Mouse (Mus musculus) neural tube, embryonic 12.5 days (tissue): ENCODE measurements around the gene Ccnc. TPM values are rescaled to one million over a fixed set of nuclear protein-coding genes. Genes with fewer than 3 reads are reported as not detected.

Experiments used
- ATAC-seq: fragments of 200-750 bp; cut with Nextera tagmentation; 2 replicates; pipeline ENCODE4 v1.8.0; 2017; ENCODE audit warnings: low read depth, mild to moderate bottlenecking, moderate TSS enrichment, moderate library complexity; ENCODE audit not compliant: low FRiP score
- H3K27ac ChIP-seq: fragments of 300-500 bp; sonication (generic); 2 replicates; pipeline ENCODE4 v1.5.1; 2016
- H3K27me3 ChIP-seq: fragments of 300-500 bp; sonication (generic); replicated peaks from 2 replicates; pipeline ENCODE4 v1.6.1; 2016; ENCODE audit warnings: mild to moderate bottlenecking
- H3K36me3 ChIP-seq: fragments of 300-500 bp; sonication (generic); 2 replicates; pipeline ENCODE4 v1.6.1; 2016; ENCODE audit warnings: mild to moderate bottlenecking
- H3K4me1 ChIP-seq: fragments of 300-500 bp; sonication (generic); 2 replicates; pipeline ENCODE4 v1.6.1; 2016
- H3K4me2 ChIP-seq: fragments of 300-500 bp; sonication (generic); replicated peaks from 2 replicates; pipeline ENCODE4 v1.6.1; 2016; ENCODE audit warnings: mild to moderate bottlenecking
- H3K4me3 ChIP-seq: fragments of 300-500 bp; sonication (generic); 2 replicates; pipeline ENCODE4 v1.5.1; 2016
- H3K9ac ChIP-seq: fragments of 300-500 bp; sonication (generic); 2 replicates; pipeline ENCODE4 v1.6.1; 2016; ENCODE audit warnings: mild to moderate bottlenecking
- H3K9me3 ChIP-seq: fragments of 300-500 bp; sonication (generic); 2 replicates; pipeline ENCODE4 v1.6.1; 2016; ENCODE audit warnings: mild to moderate bottlenecking
- WGBS: fragments of 180-500 bp; shearing (Covaris S2); methylation state at CpG from one replicate; pipeline ENCODE4 v1.1.7; 2016; 5-methylcytosine and 5-hydroxymethylcytosine counted together
- polyA plus RNA-seq: library from polyadenylated mRNA; unstranded; fragments of >200 nt; fragmentation: Nextera tagmentation; extraction: Ambion mirVana; gene quantifications from 2 replicates; pipeline ENCODE4 v1.2.1, GENCODE M21; 2016

The Ccnc gene
- 67.9 and 71.8 TPM in 2 replicates for polyA plus RNA-seq

DNA sequence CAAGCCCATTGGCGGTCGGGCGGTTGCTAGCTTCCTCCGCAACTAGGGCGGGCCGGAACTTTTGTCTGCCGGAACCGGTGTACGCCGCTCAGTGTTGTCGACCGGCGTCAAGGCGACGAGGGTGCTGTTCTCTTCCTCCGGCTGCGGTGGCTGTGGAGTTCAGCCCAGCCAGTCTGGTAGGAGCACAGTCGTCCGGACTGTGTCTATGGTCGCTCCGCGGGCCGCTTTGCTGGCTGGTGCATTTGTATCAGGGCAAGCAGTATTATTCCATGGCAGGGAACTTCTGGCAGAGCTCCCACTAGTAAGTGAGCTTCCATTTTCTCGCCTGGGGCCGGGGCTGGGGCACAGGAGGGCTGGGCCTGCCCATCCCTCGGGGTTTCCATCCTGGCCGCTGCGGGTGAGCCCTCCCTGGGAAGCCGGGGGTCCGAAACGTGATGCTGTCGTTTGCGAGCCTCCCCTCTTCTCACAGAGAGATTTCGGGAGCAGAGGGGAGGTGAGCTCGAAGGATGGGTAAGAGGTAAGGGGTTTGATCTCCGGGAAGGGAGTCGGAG, at the start of gene Ccnc:
Ccnc (plus strand) TSS at position 87 of the 551 bp plus-strand sequence.
- H3K9ac ChIP-seq = peak within 1 kb of the TSS; percentile 83
- WGBS = under 1% methylated on average over 37 of the region's 37 CpGs
- H3K4me2 ChIP-seq = peak within 1 kb of the TSS; percentile 66
- H3K36me3 ChIP-seq = peaks cover under 1% of the 10 kb centered on the region; the same call in 1 of the 2 replicates
- peak; percentile 97 for ATAC-seq
- peak within 1 kb of the TSS; percentile 39 for H3K27ac ChIP-seq
- H3K27me3 ChIP-seq = no peaks in the 10 kb centered on the region
- H3K4me3 ChIP-seq = peak within 1 kb of the TSS; percentile 75
- peaks cover 3% of the 10 kb centered on the region for H3K4me1 ChIP-seq
- H3K9me3 ChIP-seq = no peaks in the 10 kb centered on the region

DNA sequence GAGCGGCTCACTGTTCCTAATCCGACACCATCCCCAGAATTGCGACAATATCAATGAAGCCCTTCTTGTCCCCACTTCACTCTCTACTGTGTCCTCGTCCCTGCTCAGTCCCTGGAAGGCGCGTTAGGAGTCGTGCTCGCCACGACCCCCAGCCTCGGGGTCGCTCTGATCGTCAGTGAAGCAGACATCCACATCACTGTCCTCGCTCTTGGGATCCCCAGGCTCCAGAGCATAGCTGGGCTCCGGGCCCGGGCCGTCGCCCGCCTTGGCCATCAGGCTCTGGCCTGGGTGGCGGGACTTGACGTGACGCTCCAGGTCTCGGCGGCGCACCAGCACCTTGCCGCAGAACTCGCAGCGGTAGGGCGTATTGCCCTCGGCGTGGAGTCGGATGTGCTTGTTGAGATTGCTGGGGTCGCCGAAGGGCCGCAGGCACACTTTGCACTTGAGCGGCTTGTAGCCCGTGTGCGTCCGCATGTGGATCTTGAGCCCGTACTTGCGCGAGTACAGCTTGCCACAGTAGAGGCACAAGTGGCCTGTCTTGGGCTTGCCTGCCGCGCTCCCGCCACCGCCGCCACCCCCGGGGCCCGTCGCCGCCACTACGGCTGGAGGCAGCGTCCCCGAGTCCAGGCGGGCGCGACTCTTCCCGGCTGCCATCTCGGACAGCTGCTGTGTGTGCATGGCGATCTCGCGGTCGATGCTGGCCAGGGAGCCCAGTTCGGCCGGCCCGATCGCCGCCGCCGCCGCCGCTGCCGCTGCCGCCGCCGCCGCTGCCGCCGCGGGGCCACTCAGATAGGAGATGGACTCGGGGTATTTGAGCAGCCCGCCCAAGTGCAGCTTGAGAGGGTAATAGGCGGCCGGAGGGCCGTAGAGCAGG, 49.2 kb upstream of the Ccnc start:
- H3K4me1 ChIP-seq = peaks cover 27% of the 10 kb centered on the region
- H3K9me3 ChIP-seq = no peaks in the 10 kb centered on the region
- peaks cover 64% of the 10 kb centered on the region for H3K27me3 ChIP-seq
- peak overlapping the region; percentile 44 for H3K4me3 ChIP-seq
- no peak overlapping the region for H3K27ac ChIP-seq
- 1% methylated on average over 84 of the region's 84 CpGs for WGBS
- H3K36me3 ChIP-seq = no peaks in the 10 kb centered on the region
- peak overlapping the region; percentile 59 for H3K9ac ChIP-seq
- ATAC-seq = peak; percentile 18; the same call in 1 of the 2 replicates
- H3K4me2 ChIP-seq = peak overlapping the region; percentile 72

DNA sequence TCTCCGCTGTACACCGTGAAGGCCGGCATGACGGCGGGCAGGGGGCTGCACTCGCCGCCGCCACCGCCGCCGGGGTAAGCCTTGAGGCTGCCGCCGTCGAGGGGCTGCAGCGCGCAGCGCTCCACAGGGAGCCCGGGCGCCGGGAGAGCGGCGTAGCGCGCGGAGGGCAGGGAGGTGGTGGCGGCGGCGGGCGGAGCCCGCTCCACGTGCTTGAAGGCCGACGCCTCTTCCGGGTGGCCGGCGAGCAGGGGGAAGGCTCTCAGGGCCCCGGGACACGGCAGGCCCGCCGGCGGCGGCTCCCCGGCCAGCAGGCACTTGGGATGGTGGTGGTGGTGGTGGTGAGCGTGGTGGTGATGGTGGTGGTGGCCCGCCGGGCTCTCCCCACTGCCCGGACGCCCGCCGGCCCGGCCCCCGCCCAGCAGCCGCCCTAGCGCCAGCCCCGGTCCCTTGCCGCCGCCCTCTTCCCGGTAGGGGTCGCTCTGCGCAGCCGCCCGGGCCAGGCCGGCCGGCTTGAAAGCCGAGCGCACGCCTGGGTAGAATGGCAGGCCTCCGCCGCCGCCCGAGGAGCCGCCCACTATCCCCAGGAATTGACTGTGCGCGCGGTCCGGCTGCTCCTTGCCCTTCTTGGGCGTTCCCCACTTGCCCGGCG, 48.4 kb upstream of the Ccnc start:
- Histone ChIP-seq H3K9ac (peak overlapping the region; percentile 59), H3K4me1 (peaks cover 26% of the 10 kb centered on the region), H3K4me3 (peak overlapping the region; percentile 44), H3K4me2 (peak overlapping the region; percentile 72), H3K27me3 (peaks cover 67% of the 10 kb centered on the region), H3K9me3 (no peaks in the 10 kb centered on the region), H3K36me3 (no peaks in the 10 kb centered on the region), H3K27ac (peak overlapping the region; percentile 26; the same call in 1 of the 2 replicates)
- under 1% methylated on average over 76 of the region's 79 CpGs for WGBS
- ATAC-seq = peak; percentile 82

DNA sequence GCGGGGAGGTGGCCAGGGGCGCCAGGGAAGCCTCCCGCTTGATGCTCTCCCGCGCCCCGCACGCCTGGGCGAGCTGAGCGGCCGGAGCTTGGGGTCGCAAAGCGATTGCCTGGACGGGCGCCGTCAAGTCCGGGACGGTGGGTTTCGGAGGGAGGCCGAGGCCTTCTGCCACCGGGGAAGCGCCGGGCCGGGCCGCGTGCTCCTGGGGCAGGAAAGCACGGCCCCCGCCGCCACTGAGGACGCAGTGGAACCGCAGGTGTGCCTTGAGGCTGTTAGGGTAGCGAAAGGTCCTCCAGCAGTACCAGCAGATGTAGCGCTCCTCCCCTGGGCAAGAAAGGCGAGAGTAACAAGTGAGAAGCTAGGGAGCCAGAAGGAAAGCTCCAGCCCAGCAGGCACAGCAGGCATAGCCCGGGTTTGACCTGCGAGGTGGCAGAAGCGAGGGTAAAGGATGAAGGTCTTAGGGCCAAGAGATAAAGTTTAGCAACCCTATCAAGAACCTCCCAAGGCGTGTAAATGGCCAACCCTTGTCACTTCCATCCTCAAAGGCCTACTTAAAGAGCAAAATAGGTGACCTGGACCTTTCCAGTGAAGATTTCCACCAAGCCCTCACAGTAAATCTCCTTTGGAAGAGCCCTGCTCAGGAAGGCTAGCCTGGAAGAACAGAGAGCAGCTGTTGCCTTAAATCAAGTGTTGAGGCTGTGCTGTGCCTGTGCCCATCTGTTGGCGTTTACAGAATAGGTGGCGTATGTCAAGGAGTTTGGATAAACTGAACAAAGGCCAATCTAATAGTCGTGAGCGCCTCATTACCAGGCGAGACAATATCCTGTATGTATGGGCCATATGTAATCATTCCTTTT, 47.6 kb upstream of the Ccnc start:
- Histone ChIP-seq H3K9ac (peak overlapping the region; percentile 59), H3K27ac (peak overlapping the region; percentile 26; the same call in 1 of the 2 replicates), H3K4me1 (peaks cover 22% of the 10 kb centered on the region), H3K4me2 (peak overlapping the region; percentile 72), H3K9me3 (no peaks in the 10 kb centered on the region), H3K4me3 (peak overlapping the region; percentile 44), H3K36me3 (no peaks in the 10 kb centered on the region), H3K27me3 (peaks cover 66% of the 10 kb centered on the region)
- 2% methylated on average over 42 of the region's 42 CpGs for WGBS
- ATAC-seq = peak; percentile 38

DNA sequence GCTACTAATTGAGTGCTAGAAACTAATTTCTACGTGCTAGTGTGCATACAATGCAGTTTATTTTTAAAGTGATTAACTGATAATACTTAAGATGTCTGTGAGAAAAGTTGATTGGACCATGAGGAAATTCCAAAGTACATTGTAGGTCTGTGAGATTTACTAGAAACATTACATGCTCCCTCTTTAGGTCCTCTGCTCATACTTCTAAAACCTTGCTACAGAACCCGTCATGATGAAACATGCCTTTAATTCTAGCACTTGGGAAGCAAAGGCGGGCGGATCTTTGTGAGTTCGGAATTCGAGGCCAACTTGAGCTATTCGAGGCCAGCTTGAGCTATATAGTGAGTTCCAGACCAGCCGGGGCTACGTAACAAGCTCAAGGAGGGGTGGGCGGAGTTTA, 46.5 kb upstream of the Ccnc start:
- H3K4me2 ChIP-seq = peak overlapping the region; percentile 72
- H3K9ac ChIP-seq = no peak overlapping the region
- no peak overlapping the region for H3K27ac ChIP-seq
- H3K9me3 ChIP-seq = no peaks in the 10 kb centered on the region
- no peak overlapping the region for H3K4me3 ChIP-seq
- 6% methylated on average over 10 of the region's 10 CpGs for WGBS
- peaks cover 26% of the 10 kb centered on the region for H3K4me1 ChIP-seq
- no peaks in the 10 kb centered on the region for H3K36me3 ChIP-seq
- ATAC-seq = no peak
- H3K27me3 ChIP-seq = peaks cover 69% of the 10 kb centered on the region

DNA sequence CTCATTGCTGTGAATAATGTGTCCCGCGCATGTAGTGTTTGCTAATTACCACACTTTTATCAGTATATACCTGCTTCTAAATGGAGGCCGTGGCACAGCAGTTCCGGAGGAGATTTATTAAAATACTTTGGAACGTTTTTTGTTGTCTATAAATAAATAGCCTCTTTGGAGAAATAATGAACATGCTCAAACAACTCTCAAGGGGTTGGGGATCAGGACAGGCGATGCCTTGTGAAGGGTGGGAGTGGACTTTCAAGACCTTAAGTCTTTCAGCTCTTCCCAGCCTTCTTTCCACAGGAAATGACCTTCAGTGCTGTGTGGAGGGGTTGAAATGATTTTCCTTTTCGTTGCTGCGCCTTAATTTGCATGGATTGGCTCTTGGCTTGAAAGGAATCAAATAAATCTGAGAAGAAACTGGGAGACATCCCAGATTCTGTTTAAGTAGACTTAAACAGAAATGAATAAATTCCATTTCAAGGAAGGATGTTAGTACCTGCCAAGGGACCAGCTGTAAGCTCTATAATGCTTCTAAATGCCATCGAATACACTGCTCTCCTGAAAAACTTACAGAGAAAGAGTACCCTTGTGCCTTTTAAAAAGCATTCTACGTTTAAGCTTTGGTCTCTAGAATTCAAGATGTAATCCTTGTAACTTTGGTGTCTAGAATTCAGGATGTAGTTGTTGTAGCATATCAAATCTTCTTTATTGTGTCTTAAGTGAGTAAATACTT, 44.9 kb upstream of the Ccnc start:
- peaks cover 34% of the 10 kb centered on the region for H3K4me1 ChIP-seq
- no peak overlapping the region for H3K9ac ChIP-seq
- no peak overlapping the region for H3K27ac ChIP-seq
- no peak for ATAC-seq
- H3K36me3 ChIP-seq = no peaks in the 10 kb centered on the region
- H3K9me3 ChIP-seq = no peaks in the 10 kb centered on the region
- WGBS = 13% methylated on average over 10 of the region's 10 CpGs
- H3K4me3 ChIP-seq = no peak overlapping the region
- peaks cover 72% of the 10 kb centered on the region for H3K27me3 ChIP-seq
- H3K4me2 ChIP-seq = peak overlapping the region; percentile 72

DNA sequence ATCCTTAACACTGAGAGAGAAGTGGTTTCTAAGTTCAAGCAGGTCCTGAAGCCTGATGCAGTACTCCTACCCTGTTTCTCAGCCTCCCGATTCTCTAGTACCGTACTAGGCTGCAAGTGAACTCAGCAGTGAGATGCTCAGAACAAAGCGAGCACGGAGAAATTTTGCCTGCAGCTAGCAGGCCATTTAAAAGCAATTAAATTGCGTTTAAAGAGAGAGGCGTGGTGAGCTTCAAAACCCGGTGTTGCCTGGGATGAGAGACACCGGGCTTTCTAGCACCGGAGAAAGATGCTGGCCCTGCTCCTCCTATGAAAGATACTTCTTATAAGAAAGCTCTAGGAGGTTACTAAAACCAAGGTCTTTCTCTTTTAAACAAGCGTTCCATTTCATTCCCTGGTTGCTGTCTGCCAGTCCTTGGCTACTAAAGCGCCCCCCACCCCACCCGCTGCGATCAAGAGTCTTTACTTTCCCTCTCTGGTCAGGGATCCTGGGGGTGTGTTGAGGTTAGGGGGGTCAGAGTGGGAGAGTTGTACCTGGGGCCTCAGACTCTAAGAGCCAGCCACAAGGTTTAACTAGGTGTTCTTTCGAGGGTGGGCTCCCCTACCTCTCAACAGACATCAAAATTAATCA, 43.0 kb upstream of the Ccnc start:
- Histone ChIP-seq H3K4me3 (peak overlapping the region; percentile 43), H3K27me3 (peaks cover 69% of the 10 kb centered on the region), H3K4me2 (peak overlapping the region; percentile 72), H3K36me3 (no peaks in the 10 kb centered on the region), H3K9ac (peak overlapping the region; percentile 61), H3K9me3 (no peaks in the 10 kb centered on the region), H3K4me1 (peaks cover 27% of the 10 kb centered on the region), H3K27ac (no peak overlapping the region)
- under 1% methylated on average over 14 of the region's 14 CpGs for WGBS
- no peak for ATAC-seq

DNA sequence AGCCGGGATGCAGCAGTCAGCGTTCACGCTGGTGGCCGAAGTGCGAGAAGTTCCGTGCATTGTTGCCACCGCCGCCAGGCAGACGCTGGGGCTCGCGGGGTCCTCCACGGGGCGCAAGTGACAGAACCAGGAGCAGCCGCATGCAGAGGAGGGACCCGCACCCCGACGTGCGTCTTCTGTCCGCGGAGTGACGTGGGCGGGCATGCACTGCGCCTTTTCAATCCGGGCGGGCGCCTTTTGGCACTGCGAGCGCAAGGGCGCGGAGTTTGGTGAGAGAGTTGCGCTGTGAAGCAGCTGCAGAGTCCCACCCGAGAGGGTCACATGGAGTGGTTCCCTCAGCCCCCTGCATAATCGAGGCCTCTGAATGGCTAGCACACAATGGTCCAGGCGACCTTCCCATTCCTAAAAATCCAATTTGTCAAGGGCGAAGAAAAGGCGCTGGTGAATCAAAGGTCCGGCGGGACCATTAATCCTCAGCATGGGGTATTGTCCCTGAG, 41.9 kb upstream of the Ccnc start, which contains the start of gene Prdm13:
Prdm13 (minus strand) TSS at position 369 of the 497 bp plus-strand sequence.
- peak within 1 kb of the TSS; percentile 61 for H3K9ac ChIP-seq
- H3K4me2 ChIP-seq = peak within 1 kb of the TSS; percentile 87
- H3K27ac ChIP-seq = peak within 1 kb of the TSS; percentile 46; the same call in 1 of the 2 replicates
- peaks cover 57% of the 10 kb centered on the region for H3K27me3 ChIP-seq
- H3K36me3 ChIP-seq = no peaks in the 10 kb centered on the region
- H3K4me3 ChIP-seq = peak within 1 kb of the TSS; percentile 43
- no peaks in the 10 kb centered on the region for H3K9me3 ChIP-seq
- peak; percentile 81 for ATAC-seq
- peaks cover 24% of the 10 kb centered on the region; the same call in 1 of the 2 replicates for H3K4me1 ChIP-seq
- WGBS = under 1% methylated on average over 38 of the region's 38 CpGs

DNA sequence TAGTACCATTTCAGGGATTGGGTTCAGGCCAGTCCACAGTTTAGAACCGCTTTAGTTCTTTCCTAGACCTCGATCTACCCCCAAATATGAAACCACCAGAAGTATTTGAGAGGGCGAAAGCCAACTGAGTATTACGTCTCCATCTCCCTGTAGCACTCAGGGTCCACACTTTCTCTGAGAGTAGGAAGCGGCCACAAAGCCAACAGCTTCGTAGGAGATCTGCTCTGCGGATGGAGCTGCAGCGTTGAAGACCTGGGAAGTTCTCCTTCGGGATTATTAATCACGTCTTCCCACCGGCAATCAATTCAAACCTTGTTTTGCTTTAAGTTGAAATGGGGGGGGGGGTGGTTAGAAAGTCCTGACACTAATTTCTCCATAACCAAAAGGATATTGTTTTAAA, 41.1 kb upstream of the Ccnc start:
- Histone ChIP-seq H3K36me3 (no peaks in the 10 kb centered on the region), H3K27ac (no peak overlapping the region), H3K4me1 (peaks cover 24% of the 10 kb centered on the region; the same call in 1 of the 2 replicates), H3K9me3 (no peaks in the 10 kb centered on the region), H3K27me3 (peaks cover 57% of the 10 kb centered on the region), H3K9ac (no peak overlapping the region), H3K4me2 (peak overlapping the region; percentile 87), H3K4me3 (no peak overlapping the region)
- no peak for ATAC-seq
- WGBS = under 1% methylated on average over 11 of the region's 11 CpGs

DNA sequence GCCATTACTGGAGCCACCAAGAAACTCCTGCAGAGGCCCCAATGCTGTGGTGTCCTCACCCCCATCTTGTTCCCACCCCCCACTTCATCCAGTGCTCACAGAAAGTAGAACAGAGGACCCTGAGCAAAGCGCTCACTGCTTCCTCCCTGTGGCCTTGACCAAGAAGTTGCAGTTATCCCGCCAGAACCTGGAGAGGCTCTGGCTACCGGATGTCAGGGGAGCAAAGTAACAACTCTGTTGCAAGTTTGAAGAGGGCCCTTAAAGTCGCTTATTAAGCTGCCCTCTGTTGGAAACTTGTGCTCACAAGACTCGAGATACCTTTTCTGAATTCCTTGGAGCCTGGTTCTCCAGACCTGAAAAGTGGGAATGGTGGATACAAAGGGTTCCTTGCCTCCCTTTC, 40.6 kb upstream of the Ccnc start:
- no peak overlapping the region for H3K9ac ChIP-seq
- peak overlapping the region; percentile 87; the same call in 1 of the 2 replicates for H3K4me2 ChIP-seq
- no peaks in the 10 kb centered on the region for H3K36me3 ChIP-seq
- H3K4me1 ChIP-seq = peaks cover 24% of the 10 kb centered on the region; the same call in 1 of the 2 replicates
- H3K9me3 ChIP-seq = no peaks in the 10 kb centered on the region
- 2% methylated on average over 5 of the region's 5 CpGs for WGBS
- H3K27me3 ChIP-seq = peaks cover 59% of the 10 kb centered on the region
- no peak overlapping the region for H3K4me3 ChIP-seq
- H3K27ac ChIP-seq = no peak overlapping the region
- no peak for ATAC-seq
